Mouse (Mus musculus) stomach, embryonic 16.5 days (tissue): ENCODE measurements around the gene Large2. TPM values are rescaled to one million over a fixed set of nuclear protein-coding genes. Genes with fewer than 3 reads are reported as not detected.

Experiments
- ATAC-seq: fragments of 200-750 bp; cut with Nextera tagmentation; 2 replicates; pipeline ENCODE4 v1.8.0; 2017; ENCODE audit warnings: moderate number of reproducible peaks, moderate TSS enrichment; ENCODE audit not compliant: insufficient read depth, low FRiP score
- H3K27ac ChIP-seq: fragments of 300-500 bp; sonication (generic); 2 replicates; pipeline ENCODE4 v1.5.1; 2014; ENCODE audit warnings: low read length
- H3K27me3 ChIP-seq: fragments of 300-500 bp; sonication (generic); 2 replicates; pipeline ENCODE4 v1.6.1; 2014; ENCODE audit warnings: low read length, control low read depth, mixed read lengths; ENCODE audit not compliant: control insufficient read depth, insufficient read depth
- H3K36me3 ChIP-seq: fragments of 300-500 bp; sonication (generic); 2 replicates; pipeline ENCODE4 v1.6.1; 2014; ENCODE audit warnings: low read length; ENCODE audit not compliant: control insufficient read depth, insufficient read depth
- H3K4me1 ChIP-seq: fragments of 300-500 bp; sonication (generic); 2 replicates; pipeline ENCODE4 v1.6.1; 2014; ENCODE audit warnings: low read length, control low read depth, mixed read lengths; ENCODE audit not compliant: control insufficient read depth, insufficient read depth
- H3K4me2 ChIP-seq: fragments of 300-500 bp; sonication (generic); 2 replicates; pipeline ENCODE4 v1.6.1; 2014; ENCODE audit warnings: low read depth, low read length, mixed read lengths
- H3K4me3 ChIP-seq: fragments of 300-500 bp; sonication (generic); replicated peaks from 2 replicates; pipeline ENCODE4 v1.5.1; 2014; ENCODE audit warnings: mild to moderate bottlenecking, low read length
- H3K9ac ChIP-seq: fragments of 300-500 bp; sonication (generic); 2 replicates; pipeline ENCODE4 v1.6.1; 2014; ENCODE audit warnings: low read length
- H3K9me3 ChIP-seq: fragments of 300-500 bp; sonication (generic); replicated peaks from 2 replicates; pipeline ENCODE4 v1.6.1; 2016; ENCODE audit warnings: low read length, control low read depth; ENCODE audit not compliant: control insufficient read depth
- WGBS: fragments of 180-500 bp; shearing (Covaris S2); extraction: QIAGEN DNeasy Blood & Tissue Kit; methylation state at CpG from one replicate; pipeline ENCODE4 v1.1.7; 2014; 5-methylcytosine and 5-hydroxymethylcytosine counted together
- polyA plus RNA-seq: library from polyadenylated mRNA; unstranded; fragments of >200 nt; fragmentation: Nextera tagmentation; extraction: Ambion mirVana; gene quantifications from 2 replicates; pipeline ENCODE4 v1.2.1, GENCODE M21; 2015

The Large2 gene
- polyA plus RNA-seq, 1 experiment from 2014 or later, result 12.6 TPM

GRCm38 (mm10) chr2:92354224-92354623, 20.4 kb downstream of the Large2 start:
- Histone ChIP-seq H3K27me3 (no peaks in the 10 kb centered on the region), H3K4me3 (no peak overlapping the region), H3K27ac (no peak overlapping the region), H3K9me3 (no peaks in the 10 kb centered on the region), H3K36me3 (0 out of 2 replicates have a peak, but pooled peaks cover 14% of the 10 kb centered on the region), H3K4me2 (no peak overlapping the region), H3K4me1 (no peaks in the 10 kb centered on the region), H3K9ac (no peak overlapping the region)
- 57% methylated on average over 6 of the region's 6 CpGs for WGBS
- no peak for ATAC-seq

GRCm38 (mm10) chr2:92353402-92353801, 21.3 kb downstream of the Large2 start:
- no peaks in the 10 kb centered on the region for H3K27me3 ChIP-seq
- H3K27ac ChIP-seq, result no peak overlapping the region
- no peaks in the 10 kb centered on the region for H3K4me1 ChIP-seq
- no peak for ATAC-seq
- 0 out of 2 replicates have a peak, but pooled peaks cover 14% of the 10 kb centered on the region for H3K36me3 ChIP-seq
- 90% methylated on average over 5 of the region's 5 CpGs for WGBS
- no peaks in the 10 kb centered on the region for H3K9me3 ChIP-seq
- H3K4me2 ChIP-seq, result no peak overlapping the region
- H3K4me3 ChIP-seq, result no peak overlapping the region
- H3K9ac ChIP-seq, result no peak overlapping the region

- H3K9me3 ChIP-seq, result no peaks in the 10 kb centered on the region
- 45% methylated on average over 5 of the region's 5 CpGs for WGBS
- H3K9ac ChIP-seq, result no peak overlapping the region
- H3K4me2 ChIP-seq, result no peak overlapping the region
- ATAC-seq, result no peak
- H3K27ac ChIP-seq, result no peak overlapping the region
- H3K4me1 ChIP-seq, result no peaks in the 10 kb centered on the region
- H3K36me3 ChIP-seq, result no peaks in the 10 kb centered on the region
- no peaks in the 10 kb centered on the region for H3K27me3 ChIP-seq
- H3K4me3 ChIP-seq, result no peak overlapping the region
These were observed 24.0 kb downstream of the Large2 start for GRCm38 (mm10) chr2:92350686-92351085.

- Histone ChIP-seq H3K27me3 (no peaks in the 10 kb centered on the region), H3K27ac (no peak overlapping the region), H3K4me3 (no peak overlapping the region), H3K4me2 (no peak overlapping the region), H3K4me1 (no peaks in the 10 kb centered on the region), H3K9ac (no peak overlapping the region), H3K36me3 (0 out of 2 replicates have a peak, but pooled peaks cover 2% of the 10 kb centered on the region), H3K9me3 (no peaks in the 10 kb centered on the region)
- ATAC-seq, result no peak
- WGBS, result 57% methylated on average over 6 of the region's 6 CpGs
These were observed 24.9 kb downstream of the Large2 start for GRCm38 (mm10) chr2:92349589-92350425.

GRCm38 (mm10) chr2:92347191-92347590, 27.5 kb downstream of the Large2 start:
- ATAC-seq, result no peak
- H3K4me1 ChIP-seq, result no peaks in the 10 kb centered on the region
- WGBS, result 84% methylated on average over 2 of the region's 2 CpGs
- H3K27me3 ChIP-seq, result no peaks in the 10 kb centered on the region
- no peaks in the 10 kb centered on the region for H3K9me3 ChIP-seq
- H3K9ac ChIP-seq, result no peak overlapping the region
- H3K4me2 ChIP-seq, result no peak overlapping the region
- no peak overlapping the region for H3K27ac ChIP-seq
- H3K36me3 ChIP-seq, result 0 out of 2 replicates have a peak, but pooled peaks cover 5% of the 10 kb centered on the region
- no peak overlapping the region for H3K4me3 ChIP-seq

GRCm38 (mm10) chr2:92342418-92342817, 32.3 kb downstream of the Large2 start:
- H3K4me2 ChIP-seq, result no peak overlapping the region
- H3K4me1 ChIP-seq, result no peaks in the 10 kb centered on the region
- no peaks in the 10 kb centered on the region for H3K27me3 ChIP-seq
- H3K9me3 ChIP-seq, result no peaks in the 10 kb centered on the region
- no peak for ATAC-seq
- H3K27ac ChIP-seq, result no peak overlapping the region
- peaks cover 8% of the 10 kb centered on the region; the same call in 1 of the 2 replicates for H3K36me3 ChIP-seq
- H3K9ac ChIP-seq, result no peak overlapping the region
- no peak overlapping the region for H3K4me3 ChIP-seq

- no peaks in the 10 kb centered on the region for H3K27me3 ChIP-seq
- H3K4me1 ChIP-seq, result no peaks in the 10 kb centered on the region
- no peak for ATAC-seq
- 90% methylated on average over 2 of the region's 2 CpGs for WGBS
- H3K9me3 ChIP-seq, result no peaks in the 10 kb centered on the region
- no peak overlapping the region for H3K4me3 ChIP-seq
- peaks cover 3% of the 10 kb centered on the region; the same call in 1 of the 2 replicates for H3K36me3 ChIP-seq
- H3K27ac ChIP-seq, result no peak overlapping the region
- H3K9ac ChIP-seq, result no peak overlapping the region
- no peak overlapping the region for H3K4me2 ChIP-seq
These were observed 42.8 kb downstream of the Large2 start for GRCm38 (mm10) chr2:92331871-92332270.

- H3K27ac ChIP-seq, result no peak overlapping the region
- no peaks in the 10 kb centered on the region for H3K27me3 ChIP-seq
- ATAC-seq, result no peak
- H3K4me1 ChIP-seq, result no peaks in the 10 kb centered on the region
- H3K9me3 ChIP-seq, result no peaks in the 10 kb centered on the region
- H3K36me3 ChIP-seq, result peaks cover 3% of the 10 kb centered on the region; the same call in 1 of the 2 replicates
- WGBS, result 91% methylated on average over 2 of the region's 2 CpGs
- no peak overlapping the region for H3K9ac ChIP-seq
- H3K4me3 ChIP-seq, result no peak overlapping the region
- no peak overlapping the region for H3K4me2 ChIP-seq
These were observed 43.3 kb downstream of the Large2 start for GRCm38 (mm10) chr2:92331410-92331809.

- H3K4me1 ChIP-seq, result no peaks in the 10 kb centered on the region
- H3K9me3 ChIP-seq, result no peaks in the 10 kb centered on the region
- peaks cover 3% of the 10 kb centered on the region; the same call in 1 of the 2 replicates for H3K36me3 ChIP-seq
- H3K4me2 ChIP-seq, result no peak overlapping the region
- no peak overlapping the region for H3K27ac ChIP-seq
- 53% methylated on average over 2 of the region's 2 CpGs for WGBS
- ATAC-seq, result no peak
- H3K9ac ChIP-seq, result no peak overlapping the region
- no peak overlapping the region for H3K4me3 ChIP-seq
- no peaks in the 10 kb centered on the region for H3K27me3 ChIP-seq
These were observed 43.8 kb downstream of the Large2 start for GRCm38 (mm10) chr2:92330840-92331239.
